Comparison of ENCODE assay signal across 21 mouse cellular contexts in the genomic region with DNA sequence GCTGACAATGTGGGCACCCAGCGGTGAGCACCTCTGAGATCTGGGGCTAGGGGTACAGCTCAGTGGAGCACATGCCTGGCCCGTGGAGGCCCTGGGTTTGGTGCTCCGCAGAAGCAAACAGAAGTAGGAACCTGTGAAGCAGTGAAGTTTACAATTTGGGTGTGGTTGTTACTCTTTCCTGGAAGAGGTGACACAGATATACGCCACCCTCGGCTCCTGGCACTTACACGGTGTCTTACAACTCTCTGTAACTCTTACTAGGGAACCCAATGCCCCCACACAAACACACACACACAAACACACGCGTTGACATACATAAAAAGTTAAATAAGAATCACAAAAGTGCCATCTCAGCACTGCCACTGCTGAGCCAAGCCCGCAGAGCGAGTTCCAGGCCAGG. TPM values are rescaled to one million over a fixed set of nuclear protein-coding genes. Genes with fewer than 3 reads are reported as not detected.
DNase-seq lines count a peak whose midpoint lies in the region; ATAC-seq and TF ChIP-seq lines count a peak whose summit lies in the region.
"Had no signal": no experiment of that assay in that cellular context is flagged by ENCODE, and none has a peak within 500 bp of the region (broad histone marks: within the 10 kb centered on the region; RNA-seq: fewer than 3 reads in every experiment).

No protein-coding gene starts in this region.

- H3K4me1 ChIP-seq in embryonic facial prominence, embryonic 13.5 days = peaks cover 26% of the 10 kb centered on the region
- H3K4me1 ChIP-seq in embryonic facial prominence, embryonic 10.5 days = peaks cover 40% of the 10 kb centered on the region
- peaks cover 13% of the 10 kb centered on the region for H3K4me1 ChIP-seq in midbrain, embryonic 16.5 days (ENCODE audit: control insufficient read depth, insufficient read depth, low read length)
- H3K4me1 ChIP-seq in midbrain, postnatal 0 days (ENCODE audit: insufficient read depth, low read length) = peaks cover 8% of the 10 kb centered on the region; the same call in 1 of the 2 replicates
- peaks cover 45% of the 10 kb centered on the region for H3K4me1 ChIP-seq in liver, embryonic 15.5 days (replicated peaks)

- no peak overlapping the region for H3K4me3 ChIP-seq in embryonic facial prominence, embryonic 13.5 days
- H3K4me3 ChIP-seq in embryonic facial prominence, embryonic 10.5 days = no peak overlapping the region; the same call in 1 of the 2 replicates
- no peak overlapping the region for H3K4me3 ChIP-seq in midbrain, embryonic 16.5 days (ENCODE audit: low read depth, low read length)
- no peak overlapping the region for H3K4me3 ChIP-seq in midbrain, postnatal 0 days (ENCODE audit: low read depth, low read length)
- no peak overlapping the region for H3K4me3 ChIP-seq in liver, embryonic 15.5 days (replicated peaks)
- H3K4me3 ChIP-seq: midbrain, embryonic 12.5 days; neural tube, embryonic 12.5 days had no signal

- no peak for ATAC-seq in embryonic facial prominence, embryonic 13.5 days (ENCODE audit: insufficient number of reproducible peaks, insufficient read depth, low FRiP score, low TSS enrichment, low read depth)
- no peak for ATAC-seq in midbrain, embryonic 16.5 days
- no peak for ATAC-seq in midbrain, postnatal 0 days (ENCODE audit: low FRiP score)
- ATAC-seq in liver, embryonic 15.5 days (ENCODE audit: insufficient read depth) = no peak
- ATAC-seq in monocyte, adult 5-6 weeks (replicated peaks; ENCODE audit: insufficient number of reproducible peaks, low FRiP score, low TSS enrichment, poor library complexity, severe bottlenecking) = no peak

- no peak for DNase-seq in embryonic facial prominence, embryonic 10.5 days (ENCODE audit: low spot score)
- no peak for DNase-seq in midbrain, postnatal 0 days (ENCODE audit: low spot score)
- DNase-seq in spleen, adult 12 weeks (ENCODE audit: low spot score) = no peak
- no peak for DNase-seq in right cerebral cortex, adult 18-20 months
- DNase-seq: adrenal gland, adult 2 months; cerebellum, adult 8-10 months; embryo, embryonic 11 days; heart, adult 18-20 months; heart, postnatal 10 days; kidney, postnatal 10 days; layer of hippocampus, postnatal 36 days; lung, postnatal 36 days; spleen, adult 18-20 months; thymus, postnatal 14 days had no signal

- H3K36me3 ChIP-seq in embryonic facial prominence, embryonic 13.5 days = peaks cover 73% of the 10 kb centered on the region
- H3K36me3 ChIP-seq in embryonic facial prominence, embryonic 10.5 days (replicated peaks) = peaks cover 82% of the 10 kb centered on the region
- H3K36me3 ChIP-seq in midbrain, embryonic 16.5 days (ENCODE audit: control insufficient read depth, insufficient read depth, low read length) = peaks cover 29% of the 10 kb centered on the region
- peaks cover 36% of the 10 kb centered on the region for H3K36me3 ChIP-seq in midbrain, postnatal 0 days (ENCODE audit: insufficient read depth, low read length)
- H3K36me3 ChIP-seq in liver, embryonic 15.5 days (replicated peaks) = peaks cover 71% of the 10 kb centered on the region

- H3K4me2 ChIP-seq in embryonic facial prominence, embryonic 13.5 days = no peak overlapping the region
- H3K4me2 ChIP-seq in midbrain, embryonic 16.5 days (ENCODE audit: low read length) = no peak overlapping the region
- no peak overlapping the region for H3K4me2 ChIP-seq in midbrain, postnatal 0 days (ENCODE audit: low read depth, low read length, poor library complexity, severe bottlenecking)
- peak overlapping the region; percentile 41 for H3K4me2 ChIP-seq in liver, embryonic 15.5 days
- H3K4me2 ChIP-seq: midbrain, embryonic 12.5 days; neural tube, embryonic 12.5 days had no signal

- no peaks in the 10 kb centered on the region for H3K9me3 ChIP-seq in embryonic facial prominence, embryonic 13.5 days
- no peaks in the 10 kb centered on the region for H3K9me3 ChIP-seq in embryonic facial prominence, embryonic 10.5 days
- no peaks in the 10 kb centered on the region for H3K9me3 ChIP-seq in midbrain, embryonic 16.5 days (replicated peaks; ENCODE audit: control insufficient read depth, low read length, poor library complexity, severe bottlenecking)
- H3K9me3 ChIP-seq in midbrain, postnatal 0 days (ENCODE audit: low read length) = no peaks in the 10 kb centered on the region
- no peaks in the 10 kb centered on the region for H3K9me3 ChIP-seq in liver, embryonic 15.5 days (replicated peaks)
- H3K9me3 ChIP-seq: midbrain, embryonic 12.5 days; neural tube, embryonic 12.5 days had no signal

- H3K9ac ChIP-seq in embryonic facial prominence, embryonic 13.5 days = no peak overlapping the region
- no peak overlapping the region for H3K9ac ChIP-seq in midbrain, embryonic 16.5 days (ENCODE audit: low read depth, low read length)
- no peak overlapping the region for H3K9ac ChIP-seq in midbrain, postnatal 0 days (replicated peaks; ENCODE audit: low read length, poor library complexity, severe bottlenecking)
- no peak overlapping the region for H3K9ac ChIP-seq in liver, embryonic 15.5 days
- H3K9ac ChIP-seq: midbrain, embryonic 12.5 days; neural tube, embryonic 12.5 days had no signal

- 85% methylated on average over 10 of the region's 10 CpGs for WGBS in embryonic facial prominence, embryonic 13.5 days
- WGBS in embryonic facial prominence, embryonic 10.5 days = 87% methylated on average over 10 of the region's 10 CpGs
- 90% methylated on average over 10 of the region's 10 CpGs for WGBS in midbrain, embryonic 16.5 days
- 85% methylated on average over 10 of the region's 10 CpGs for WGBS in midbrain, postnatal 0 days
- 57% methylated on average over 10 of the region's 10 CpGs for WGBS in liver, embryonic 15.5 days (ENCODE audit: insufficient replicate concordance)

- peak overlapping the region; percentile 18; the same call in 1 of the 2 replicates for H3K27ac ChIP-seq in embryonic facial prominence, embryonic 13.5 days
- H3K27ac ChIP-seq in embryonic facial prominence, embryonic 10.5 days (replicated peaks) = no peak overlapping the region
- 0 out of 2 replicates have a peak overlapping the region, but pooled peaks have one; percentile 11 for H3K27ac ChIP-seq in midbrain, embryonic 16.5 days (ENCODE audit: low read length)
- no peak overlapping the region for H3K27ac ChIP-seq in midbrain, postnatal 0 days (ENCODE audit: low read depth, low read length)
- peak overlapping the region; percentile 79 for H3K27ac ChIP-seq in liver, embryonic 15.5 days (replicated peaks)
- H3K27ac ChIP-seq: midbrain, embryonic 12.5 days; neural tube, embryonic 12.5 days had no signal

- no peaks in the 10 kb centered on the region for H3K27me3 ChIP-seq in embryonic facial prominence, embryonic 13.5 days
- H3K27me3 ChIP-seq in embryonic facial prominence, embryonic 10.5 days (replicated peaks; ENCODE audit: low read depth, poor library complexity, severe bottlenecking) = no peaks in the 10 kb centered on the region
- no peaks in the 10 kb centered on the region for H3K27me3 ChIP-seq in midbrain, embryonic 16.5 days (ENCODE audit: control insufficient read depth, insufficient read depth, low read depth, low read length)
- no peaks in the 10 kb centered on the region for H3K27me3 ChIP-seq in midbrain, postnatal 0 days (ENCODE audit: insufficient read depth, low read length)
- H3K27me3 ChIP-seq in liver, embryonic 15.5 days = no peaks in the 10 kb centered on the region
- H3K27me3 ChIP-seq: CH12.LX; midbrain, embryonic 12.5 days; neural tube, embryonic 12.5 days had no signal

- no peak for TF ChIP-seq CTCF in midbrain, postnatal 0 days (IDR thresholded peaks at IDR 0.05)

RNA-seq across cellular contexts. Expression of a gene that starts 4.5 kb away (rescaled TPM):
- 1,732 and 1,829 TPM in 2 replicates for polyA plus RNA-seq in embryonic facial prominence, embryonic 13.5 days (2015; fragmentation: Nextera tagmentation; extraction: Ambion mirVana)
- 1,787 and 1,839 TPM in 2 replicates for polyA plus RNA-seq in embryonic facial prominence, embryonic 10.5 days (2016; fragmentation: Nextera tagmentation; extraction: Ambion mirVana)
- polyA plus RNA-seq in midbrain, embryonic 16.5 days (2015; fragmentation: Nextera tagmentation; extraction: Ambion mirVana) = 1,084 and 1,126 TPM in 2 replicates
- 196 and 214 TPM in 2 replicates for total RNA-seq in midbrain, postnatal 0 days (2014; rRNA removed)
- polyA plus RNA-seq in midbrain, postnatal 0 days (2015; fragmentation: Nextera tagmentation; extraction: Ambion mirVana) = 893 and 930 TPM in 2 replicates
- polyA plus RNA-seq in liver, embryonic 15.5 days (2015; fragmentation: Nextera tagmentation; extraction: Ambion mirVana) = 525 and 554 TPM in 2 replicates
- 110 to 176 TPM (median 141 TPM) in 3 replicates for total RNA-seq in monocyte, adult 5-6 weeks (2017)

RNA-seq across cellular contexts. Expression of a gene that starts 16.9 kb away (rescaled TPM):
- 42.5 and 43.2 TPM in 2 replicates for polyA plus RNA-seq in embryonic facial prominence, embryonic 13.5 days (2015; fragmentation: Nextera tagmentation; extraction: Ambion mirVana)
- polyA plus RNA-seq in embryonic facial prominence, embryonic 10.5 days (2016; fragmentation: Nextera tagmentation; extraction: Ambion mirVana) = 52.2 and 55.9 TPM in 2 replicates
- polyA plus RNA-seq in midbrain, embryonic 16.5 days (2015; fragmentation: Nextera tagmentation; extraction: Ambion mirVana) = 52.8 and 56.1 TPM in 2 replicates
- total RNA-seq in midbrain, postnatal 0 days (2014; rRNA removed) = 29.6 and 36.7 TPM in 2 replicates
- polyA plus RNA-seq in midbrain, postnatal 0 days (2015; fragmentation: Nextera tagmentation; extraction: Ambion mirVana) = 42.8 and 43.5 TPM in 2 replicates
- polyA plus RNA-seq in liver, embryonic 15.5 days (2015; fragmentation: Nextera tagmentation; extraction: Ambion mirVana) = 27.5 and 28.4 TPM in 2 replicates
- 41.4 to 45.3 TPM (median 44.4 TPM) in 3 replicates for total RNA-seq in monocyte, adult 5-6 weeks (2017)

RNA-seq across cellular contexts. Expression of a gene that starts 23.6 kb away (rescaled TPM):
- polyA plus RNA-seq in embryonic facial prominence, embryonic 13.5 days (2015; fragmentation: Nextera tagmentation; extraction: Ambion mirVana) = 129 and 136 TPM in 2 replicates
- 129 and 138 TPM in 2 replicates for polyA plus RNA-seq in embryonic facial prominence, embryonic 10.5 days (2016; fragmentation: Nextera tagmentation; extraction: Ambion mirVana)
- 172 and 176 TPM in 2 replicates for polyA plus RNA-seq in midbrain, embryonic 16.5 days (2015; fragmentation: Nextera tagmentation; extraction: Ambion mirVana)
- 103 and 118 TPM in 2 replicates for total RNA-seq in midbrain, postnatal 0 days (2014; rRNA removed)
- polyA plus RNA-seq in midbrain, postnatal 0 days (2015; fragmentation: Nextera tagmentation; extraction: Ambion mirVana) = 154 and 158 TPM in 2 replicates
- 146 and 173 TPM in 2 replicates for polyA plus RNA-seq in liver, embryonic 15.5 days (2015; fragmentation: Nextera tagmentation; extraction: Ambion mirVana)
- 58.1 to 134 TPM (median 61.2 TPM) in 3 replicates for total RNA-seq in monocyte, adult 5-6 weeks (2017)

RNA-seq across cellular contexts. Expression of a gene that starts 30.6 kb away (rescaled TPM):
- polyA plus RNA-seq in embryonic facial prominence, embryonic 13.5 days (2015; fragmentation: Nextera tagmentation; extraction: Ambion mirVana) = 343 and 378 TPM in 2 replicates
- polyA plus RNA-seq in embryonic facial prominence, embryonic 10.5 days (2016; fragmentation: Nextera tagmentation; extraction: Ambion mirVana) = 391 and 411 TPM in 2 replicates
- 118 and 132 TPM in 2 replicates for polyA plus RNA-seq in midbrain, embryonic 16.5 days (2015; fragmentation: Nextera tagmentation; extraction: Ambion mirVana)
- 44.1 and 45.5 TPM in 2 replicates for total RNA-seq in midbrain, postnatal 0 days (2014; rRNA removed)
- 88.0 and 93.8 TPM in 2 replicates for polyA plus RNA-seq in midbrain, postnatal 0 days (2015; fragmentation: Nextera tagmentation; extraction: Ambion mirVana)
- 88.7 and 92.1 TPM in 2 replicates for polyA plus RNA-seq in liver, embryonic 15.5 days (2015; fragmentation: Nextera tagmentation; extraction: Ambion mirVana)
- 62.5 to 83.1 TPM (median 79.3 TPM) in 3 replicates for total RNA-seq in monocyte, adult 5-6 weeks (2017)

RNA-seq across cellular contexts. Expression of a gene that starts 44.6 kb away (rescaled TPM):
- polyA plus RNA-seq in embryonic facial prominence, embryonic 13.5 days (2015; fragmentation: Nextera tagmentation; extraction: Ambion mirVana) = 31.1 and 32.1 TPM in 2 replicates
- 34.8 and 38.0 TPM in 2 replicates for polyA plus RNA-seq in embryonic facial prominence, embryonic 10.5 days (2016; fragmentation: Nextera tagmentation; extraction: Ambion mirVana)
- polyA plus RNA-seq in midbrain, embryonic 16.5 days (2015; fragmentation: Nextera tagmentation; extraction: Ambion mirVana) = 37.8 and 43.5 TPM in 2 replicates
- total RNA-seq in midbrain, postnatal 0 days (2014; rRNA removed) = 17.6 and 27.8 TPM in 2 replicates
- polyA plus RNA-seq in midbrain, postnatal 0 days (2015; fragmentation: Nextera tagmentation; extraction: Ambion mirVana) = 39.2 and 42.4 TPM in 2 replicates
- 11.6 and 13.4 TPM in 2 replicates for polyA plus RNA-seq in liver, embryonic 15.5 days (2015; fragmentation: Nextera tagmentation; extraction: Ambion mirVana)
- 4.9 to 7.6 TPM (median 5.8 TPM) in 3 replicates for total RNA-seq in monocyte, adult 5-6 weeks (2017)

Comparison
In these comparisons a context has a peak if more than half of its experiments do, and no peak if none do; other contexts are left out.
1. H3K27ac ChIP-seq: peak in embryonic facial prominence, embryonic 13.5 days (single experiment), midbrain, embryonic 16.5 days (single experiment) and liver, embryonic 15.5 days (single experiment); none in embryonic facial prominence, embryonic 10.5 days (single experiment) and midbrain, postnatal 0 days (single experiment).